Mouse (Mus musculus): ENCODE measurements around the gene Sptb. TPM values are rescaled to one million over a fixed set of nuclear protein-coding genes. Genes with fewer than 3 reads are reported as not detected.

Sptb gene
- polyA plus RNA-seq, 2 experiments: 39.7 to 59.4 TPM

GRCm38 (mm10) chr12:76573381-76573780 is 137.0 kb downstream of the Sptb start:
- H3K36me3 ChIP-seq (replicated peaks; ENCODE audit: control insufficient read depth, insufficient read depth, low read depth): no peaks in the 10 kb centered on the region
- no peaks in the 10 kb centered on the region for H3K27me3 ChIP-seq (ENCODE audit: control insufficient read depth, insufficient read depth, low read length)
- H3K4me2 ChIP-seq (ENCODE audit: low read depth): no peak overlapping the region
- H3K9me3 ChIP-seq (ENCODE audit: control insufficient read depth, low read length): no peaks in the 10 kb centered on the region
- TF ChIP-seq CTCF (IDR thresholded peaks at IDR 0.05; ENCODE audit: low read depth): no peak
- no peak for TF ChIP-seq EP300 (IDR thresholded peaks at IDR 0.05; ENCODE audit: low read depth)
- no peak overlapping the region for H3K9ac ChIP-seq (replicated peaks)
- no peak overlapping the region for H3K27ac ChIP-seq
- WGBS (ENCODE audit: insufficient replicate concordance): 67% methylated on average over 6 of the region's 6 CpGs
- H3K4me3 ChIP-seq (ENCODE audit: insufficient read depth in 1 of 2, low read depth in 2 of 2, low read length in 2 of 2): no peak overlapping the region
- H3K4me1 ChIP-seq (replicated peaks; ENCODE audit: control insufficient read depth in 2 of 2, insufficient read depth in 2 of 2, low read length in 1 of 2): peaks cover 8 to 9% of the 10 kb centered on the region in 2 experiments
- DNase-seq (ENCODE audit: low read depth in 3 of 3, low spot score in 3 of 3): no peak
- ATAC-seq (ENCODE audit: insufficient read depth): no peak

GRCm38 (mm10) chr12:76572261-76573251 is 137.8 kb downstream of the Sptb start:
- no peak for ATAC-seq (ENCODE audit: insufficient read depth)
- Histone ChIP-seq H3K9ac (replicated peaks) (no peak overlapping the region), H3K9me3 (ENCODE audit: control insufficient read depth, low read length) (no peaks in the 10 kb centered on the region), H3K36me3 (replicated peaks; ENCODE audit: control insufficient read depth, insufficient read depth, low read depth) (no peaks in the 10 kb centered on the region), H3K27ac (no peak overlapping the region), H3K4me1 (replicated peaks; ENCODE audit: control insufficient read depth in 2 of 2, insufficient read depth in 2 of 2, low read length in 1 of 2) (peaks cover 8 to 9% of the 10 kb centered on the region in 2 experiments), H3K4me3 (ENCODE audit: insufficient read depth in 1 of 2, low read depth in 2 of 2, low read length in 2 of 2) (no peak overlapping the region), H3K4me2 (ENCODE audit: low read depth) (no peak overlapping the region), H3K27me3 (ENCODE audit: control insufficient read depth, insufficient read depth, low read length) (no peaks in the 10 kb centered on the region)
- no peak for TF ChIP-seq CTCF (IDR thresholded peaks at IDR 0.05; ENCODE audit: low read depth)
- no peak for TF ChIP-seq EP300 (IDR thresholded peaks at IDR 0.05; ENCODE audit: low read depth)
- DNase-seq (ENCODE audit: low read depth in 3 of 3, low spot score in 3 of 3): no peak
- WGBS (ENCODE audit: insufficient replicate concordance): 68% methylated on average over 24 of the region's 27 CpGs

- Histone ChIP-seq H3K27ac (no peak overlapping the region), H3K4me3 (ENCODE audit: insufficient read depth in 1 of 2, low read depth in 2 of 2, low read length in 2 of 2) (no peak overlapping the region), H3K27me3 (ENCODE audit: control insufficient read depth, insufficient read depth, low read length) (no peaks in the 10 kb centered on the region), H3K9ac (replicated peaks) (no peak overlapping the region), H3K4me2 (ENCODE audit: low read depth) (no peak overlapping the region), H3K36me3 (replicated peaks; ENCODE audit: control insufficient read depth, insufficient read depth, low read depth) (no peaks in the 10 kb centered on the region), H3K4me1 (replicated peaks; ENCODE audit: control insufficient read depth in 2 of 2, insufficient read depth in 2 of 2, low read length in 1 of 2) (peaks cover 5 to 8% of the 10 kb centered on the region in 2 experiments), H3K9me3 (ENCODE audit: control insufficient read depth, low read length) (no peaks in the 10 kb centered on the region)
- ATAC-seq (ENCODE audit: insufficient read depth): no peak
- DNase-seq (ENCODE audit: low read depth in 3 of 3, low spot score in 3 of 3): no peak
- WGBS (ENCODE audit: insufficient replicate concordance): 71% methylated on average over 10 of the region's 10 CpGs
- peak; percentile 24; the same call in 1 of the 2 replicates for TF ChIP-seq CTCF (IDR thresholded peaks at IDR 0.05; ENCODE audit: low read depth)
- TF ChIP-seq EP300 (IDR thresholded peaks at IDR 0.05; ENCODE audit: low read depth): no peak
Measured at GRCm38 (mm10) chr12:76571266-76571665, 139.1 kb downstream of the Sptb start.

GRCm38 (mm10) chr12:76570221-76570940 is 140.0 kb downstream of the Sptb start:
- no peak for DNase-seq (ENCODE audit: low read depth in 3 of 3, low spot score in 3 of 3)
- Histone ChIP-seq H3K9ac (replicated peaks) (no peak overlapping the region), H3K4me1 (replicated peaks; ENCODE audit: control insufficient read depth in 2 of 2, insufficient read depth in 2 of 2, low read length in 1 of 2) (no peaks in the 10 kb centered on the region), H3K4me2 (ENCODE audit: low read depth) (no peak overlapping the region), H3K27ac (no peak overlapping the region), H3K9me3 (ENCODE audit: control insufficient read depth, low read length) (no peaks in the 10 kb centered on the region), H3K27me3 (ENCODE audit: control insufficient read depth, insufficient read depth, low read length) (no peaks in the 10 kb centered on the region), H3K4me3 (ENCODE audit: insufficient read depth in 1 of 2, low read depth in 2 of 2, low read length in 2 of 2) (no peak overlapping the region), H3K36me3 (replicated peaks; ENCODE audit: control insufficient read depth, insufficient read depth, low read depth) (no peaks in the 10 kb centered on the region)
- no peak for ATAC-seq (ENCODE audit: insufficient read depth)
- WGBS (ENCODE audit: insufficient replicate concordance): 60% methylated on average over 9 of the region's 9 CpGs
- TF ChIP-seq CTCF (IDR thresholded peaks at IDR 0.05; ENCODE audit: low read depth) (no peak), EP300 (IDR thresholded peaks at IDR 0.05; ENCODE audit: low read depth) (no peak)

GRCm38 (mm10) chr12:76566284-76566683 is 144.1 kb downstream of the Sptb start:
- Histone ChIP-seq H3K4me1 (replicated peaks; ENCODE audit: control insufficient read depth in 2 of 2, insufficient read depth in 2 of 2, low read length in 1 of 2) (no peaks in the 10 kb centered on the region), H3K9ac (replicated peaks) (no peak overlapping the region), H3K27ac (no peak overlapping the region), H3K27me3 (ENCODE audit: control insufficient read depth, insufficient read depth, low read length) (no peaks in the 10 kb centered on the region), H3K4me2 (ENCODE audit: low read depth) (no peak overlapping the region), H3K36me3 (replicated peaks; ENCODE audit: control insufficient read depth, insufficient read depth, low read depth) (no peaks in the 10 kb centered on the region), H3K9me3 (ENCODE audit: control insufficient read depth, low read length) (no peaks in the 10 kb centered on the region), H3K4me3 (ENCODE audit: insufficient read depth in 1 of 2, low read depth in 2 of 2, low read length in 2 of 2) (no peak overlapping the region)
- 85% methylated on average over 10 of the region's 10 CpGs for WGBS (ENCODE audit: insufficient replicate concordance)
- DNase-seq (ENCODE audit: low read depth in 3 of 3, low spot score in 3 of 3) (no peak), ATAC-seq (ENCODE audit: insufficient read depth) (no peak)
- TF ChIP-seq EP300 (IDR thresholded peaks at IDR 0.05; ENCODE audit: low read depth): no peak
- TF ChIP-seq CTCF (IDR thresholded peaks at IDR 0.05; ENCODE audit: low read depth): no peak

All from liver, embryonic 14.5 days (tissue).